Mouse (Mus musculus) CH12.LX (cell line): ENCODE results near the gene Zfp46.

Source experiments
- CHD1 ChIP-seq: IDR thresholded peaks from 2 replicates; pipeline ENCODE4 v1.6.1; 2012; ENCODE audit warnings: low read depth, low read length, improper control_type of control experiment, inconsistent platforms
- CHD2 ChIP-seq: IDR thresholded peaks from 2 replicates; pipeline ENCODE4 v1.6.1; 2011; ENCODE audit warnings: low read length, improper control_type of control experiment
- CTCF ChIP-seq, 2 experiments: IDR thresholded peaks in 1 of 2; conservative IDR thresholded peaks in 1 of 2; 2 replicates each; pipeline ENCODE4 v1.5.1; 2011 to 2012; ENCODE audit warnings: low read depth in 2 of 2, low read length in 2 of 2, improper control_type of control experiment in 1 of 2, inconsistent platforms in 1 of 2, mild to moderate bottlenecking in 1 of 2, moderate library complexity in 1 of 2
- EP300 ChIP-seq: IDR thresholded peaks from 2 replicates; pipeline ENCODE4 v1.6.1; 2011; ENCODE audit warnings: low read length, improper control_type of control experiment
- HCFC1 ChIP-seq: IDR thresholded peaks from 2 replicates; pipeline ENCODE4 v1.6.1; 2012; ENCODE audit warnings: low read depth, mild to moderate bottlenecking, inconsistent platforms, low read length, improper control_type of control experiment
- JUND ChIP-seq: conservative IDR thresholded peaks from 2 replicates; pipeline ENCODE4 v1.6.1; 2011; ENCODE audit warnings: low read depth, low read length, improper control_type of control experiment
- MYC ChIP-seq: IDR thresholded peaks from 2 replicates; pipeline ENCODE4 v1.6.1; 2011; ENCODE audit warnings: low read depth, mild to moderate bottlenecking, improper control_type of control experiment, low read length
- NELFE ChIP-seq: IDR thresholded peaks from 2 replicates; pipeline ENCODE4 v1.6.1; 2011; ENCODE audit warnings: low read depth, low read length, improper control_type of control experiment
- PAX5 ChIP-seq: IDR thresholded peaks from 2 replicates; pipeline ENCODE4 v1.6.1; 2012; ENCODE audit warnings: low read length, inconsistent platforms, mixed read lengths
- POLR2A ChIP-seq: IDR thresholded peaks from 2 replicates; pipeline ENCODE4 v1.6.1; 2011; ENCODE audit warnings: low read depth, mild to moderate bottlenecking, improper control_type of control experiment, low read length
- SMC3 ChIP-seq: IDR thresholded peaks from 2 replicates; pipeline ENCODE4 v1.6.1; 2011; ENCODE audit warnings: low read depth, low read length, improper control_type of control experiment
- UBTF ChIP-seq: IDR thresholded peaks from 2 replicates; pipeline ENCODE4 v1.6.1; 2012; ENCODE audit warnings: low read depth, mild to moderate bottlenecking, inconsistent platforms, low read length, improper control_type of control experiment, moderate library complexity
- ZC3H11A ChIP-seq: IDR thresholded peaks from 2 replicates; pipeline ENCODE4 v1.6.1; 2012; ENCODE audit warnings: low read depth, mild to moderate bottlenecking, inconsistent platforms, low read length, improper control_type of control experiment
- ZNF384 ChIP-seq: IDR thresholded peaks from 2 replicates; pipeline ENCODE4 v1.6.1; 2012; ENCODE audit warnings: low read depth, low read length, improper control_type of control experiment, inconsistent platforms

DNA sequence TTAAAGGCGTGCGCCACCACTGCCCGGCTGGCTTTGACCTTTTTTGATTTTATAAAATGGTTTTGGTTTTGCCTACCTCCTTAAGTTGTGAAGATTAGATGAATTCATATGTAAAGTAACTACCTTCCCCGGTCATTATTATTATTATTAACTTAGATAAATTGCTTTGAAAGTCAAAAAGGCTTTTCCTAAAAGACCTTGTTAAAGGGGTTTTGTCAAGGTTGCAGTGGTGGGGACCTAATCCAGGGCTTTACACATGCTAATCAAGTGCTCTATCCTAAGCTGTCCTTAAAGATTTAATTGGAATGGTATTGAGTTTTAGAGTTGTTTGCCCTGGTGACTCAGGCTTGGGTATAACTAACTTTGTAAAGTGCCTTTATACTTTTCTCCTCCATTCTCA is 33.2 kb downstream of the Zfp46 start:
- TF ChIP-seq ZNF384 (no peak), SMC3 (no peak), CHD2 (no peak), POLR2A (no peak), CTCF (conservative IDR thresholded peaks at IDR 0.05 in 1 of 2, IDR thresholded peaks at IDR 0.05 in 1 of 2; ENCODE audit: low read depth in 2 of 2, low read length in 2 of 2) (no peak), JUND (no peak), HCFC1 (no peak), CHD1 (no peak), EP300 (no peak), PAX5 (no peak), UBTF (no peak), ZC3H11A (no peak), MYC (no peak), NELFE (no peak)
